Mouse (Mus musculus) midbrain, embryonic 12.5 days (tissue): ENCODE measurements around the gene Adamts20. TPM values are rescaled to one million over a fixed set of nuclear protein-coding genes. Genes with fewer than 3 reads are reported as not detected.
A peak's percentile ranks its signal among the peaks of the same experiment; 100 is the strongest.
"Not testable (repeated sequence)": the region's sequence is repeated elsewhere in the genome, so short reads cannot be mapped to it uniquely, and the experiment has no call there.

Experiments used
- ATAC-seq: fragments of 200-750 bp; cut with Nextera tagmentation; 2 replicates; pipeline ENCODE4 v1.8.0; 2017; ENCODE audit warnings: low read depth, moderate TSS enrichment, moderate library complexity; ENCODE audit not compliant: low FRiP score
- H3K27ac ChIP-seq: fragments of 300-500 bp; sonication (generic); replicated peaks from 2 replicates; pipeline ENCODE4 v1.5.1; 2016; ENCODE audit warnings: mild to moderate bottlenecking
- H3K27me3 ChIP-seq: fragments of 300-500 bp; sonication (generic); 2 replicates; pipeline ENCODE4 v1.6.1; 2016; ENCODE audit warnings: mild to moderate bottlenecking
- H3K36me3 ChIP-seq: fragments of 300-500 bp; sonication (generic); 2 replicates; pipeline ENCODE4 v1.6.1; 2016
- H3K4me1 ChIP-seq: fragments of 300-500 bp; sonication (generic); 2 replicates; pipeline ENCODE4 v1.6.1; 2016
- H3K4me2 ChIP-seq: fragments of 300-500 bp; sonication (generic); replicated peaks from 2 replicates; pipeline ENCODE4 v1.6.1; 2016; ENCODE audit warnings: mild to moderate bottlenecking, moderate library complexity
- H3K4me3 ChIP-seq: fragments of 300-500 bp; sonication (generic); 2 replicates; pipeline ENCODE4 v1.5.1; 2016; ENCODE audit warnings: mild to moderate bottlenecking
- H3K9ac ChIP-seq: fragments of 300-500 bp; sonication (generic); replicated peaks from 2 replicates; pipeline ENCODE4 v1.6.1; 2016; ENCODE audit warnings: mild to moderate bottlenecking, moderate library complexity
- H3K9me3 ChIP-seq: fragments of 300-500 bp; sonication (generic); 2 replicates; pipeline ENCODE4 v1.6.1; 2016; ENCODE audit warnings: mild to moderate bottlenecking
- WGBS: fragments of 180-500 bp; shearing (Covaris S2); methylation state at CpG from one replicate; pipeline ENCODE4 v1.1.7; 2016; 5-methylcytosine and 5-hydroxymethylcytosine counted together
- polyA plus RNA-seq: library from polyadenylated mRNA; unstranded; fragments of >200 nt; fragmentation: Nextera tagmentation; extraction: Ambion mirVana; gene quantifications from 2 replicates; pipeline ENCODE4 v1.2.1, GENCODE M21; 2016

Gene Adamts20
- polyA plus RNA-seq, 1 experiment from 2014 or later = 2.9 TPM

DNA sequence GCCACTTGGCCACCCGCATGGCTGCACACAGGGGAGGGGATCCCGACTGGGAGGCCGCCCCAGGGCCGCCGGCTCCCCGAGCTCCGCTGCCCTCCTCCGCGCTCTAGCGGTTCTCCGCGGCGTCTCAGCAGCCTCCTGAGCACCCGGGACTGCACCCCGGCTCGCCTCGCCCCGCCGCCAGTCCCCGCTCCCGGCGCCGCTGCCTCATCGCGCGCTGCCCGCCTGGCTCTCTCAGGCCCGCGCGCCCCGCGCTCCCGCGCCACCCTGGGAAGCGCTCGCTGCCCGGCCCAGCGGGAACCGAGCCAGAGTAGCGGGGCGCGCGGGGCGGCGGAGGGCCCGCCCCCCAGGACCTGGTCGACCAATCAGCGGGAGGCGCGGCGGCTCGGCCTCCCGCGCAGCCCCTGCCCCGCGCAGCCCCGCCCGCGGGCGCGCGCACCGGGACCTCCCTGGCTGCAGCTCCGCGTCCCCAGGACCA lies 61.1 kb downstream of the Adamts20 start:
- H3K9ac ChIP-seq = peak overlapping the region; percentile 71
- H3K4me1 ChIP-seq = peaks cover 17% of the 10 kb centered on the region
- peaks cover 41% of the 10 kb centered on the region for H3K27me3 ChIP-seq
- no peaks in the 10 kb centered on the region for H3K36me3 ChIP-seq
- WGBS = 1% methylated on average over 50 of the region's 65 CpGs
- 0 out of 2 replicates have a peak overlapping the region, but pooled peaks have one; percentile 17 for H3K27ac ChIP-seq
- H3K9me3 ChIP-seq = no peaks in the 10 kb centered on the region
- H3K4me2 ChIP-seq = peak overlapping the region; percentile 99
- ATAC-seq = peak; percentile 96
- peak overlapping the region; percentile 58 for H3K4me3 ChIP-seq

DNA sequence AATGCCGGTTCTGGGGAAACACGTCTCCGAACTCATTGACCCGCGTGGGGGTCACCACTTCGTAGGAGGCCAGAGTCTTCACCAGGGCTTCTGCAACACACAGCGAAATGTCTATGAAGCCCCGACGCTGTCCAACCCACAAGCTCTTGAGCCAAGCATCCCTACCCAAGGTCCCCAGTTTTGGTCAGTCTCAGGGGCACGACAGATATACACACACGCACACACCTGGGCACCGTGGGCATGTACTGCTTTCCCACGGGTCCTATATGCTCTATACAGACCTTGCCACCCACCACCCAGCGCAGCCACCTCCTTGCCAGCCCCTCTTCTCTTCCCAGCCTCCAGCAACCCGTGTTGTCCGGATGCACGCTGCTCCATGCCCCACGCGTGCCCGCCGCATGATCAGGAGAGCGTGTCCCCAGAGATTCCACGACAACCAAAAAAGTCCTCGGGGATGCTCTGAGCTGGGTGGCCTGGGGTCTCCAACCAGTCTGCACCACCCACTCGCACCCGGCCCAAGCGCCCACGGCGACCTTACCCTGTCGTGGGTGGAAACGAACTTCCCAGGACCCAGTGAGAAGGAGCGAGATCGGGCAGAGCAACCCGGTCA lies 61.7 kb downstream of the Adamts20 start:
- peak overlapping the region; percentile 71 for H3K9ac ChIP-seq
- H3K9me3 ChIP-seq = no peaks in the 10 kb centered on the region
- H3K36me3 ChIP-seq = no peaks in the 10 kb centered on the region
- peak; percentile 32 for ATAC-seq
- H3K4me3 ChIP-seq = peak overlapping the region; percentile 58
- H3K4me2 ChIP-seq = peak overlapping the region; percentile 99
- peaks cover 41% of the 10 kb centered on the region for H3K27me3 ChIP-seq
- 1% methylated on average over 34 of the region's 34 CpGs for WGBS
- 0 out of 2 replicates have a peak overlapping the region, but pooled peaks have one; percentile 17 for H3K27ac ChIP-seq
- H3K4me1 ChIP-seq = peaks cover 17% of the 10 kb centered on the region

DNA sequence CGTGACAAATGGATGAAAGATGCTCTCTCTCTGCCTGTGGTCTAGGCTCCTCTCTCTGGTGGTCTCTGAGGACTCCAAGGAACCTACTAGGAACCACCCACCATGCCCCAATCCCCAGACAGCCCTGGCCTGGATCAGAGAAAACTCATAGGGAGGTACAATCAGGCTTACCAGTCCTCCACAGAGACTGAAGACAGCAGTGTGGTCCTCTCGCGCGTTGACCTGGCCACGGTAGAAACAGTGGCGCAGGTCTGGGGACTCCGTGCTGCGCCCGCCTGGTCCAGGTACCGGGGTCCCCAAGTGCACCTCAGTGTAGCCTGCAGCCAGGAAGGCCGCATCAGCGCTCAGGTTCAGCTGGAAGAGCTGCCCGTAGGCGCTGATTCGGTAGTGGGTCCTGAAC lies 62.2 kb downstream of the Adamts20 start:
- ATAC-seq = no peak
- H3K27ac ChIP-seq = no peak overlapping the region
- peak overlapping the region; percentile 58 for H3K4me3 ChIP-seq
- H3K9me3 ChIP-seq = no peaks in the 10 kb centered on the region
- H3K4me1 ChIP-seq = peaks cover 17% of the 10 kb centered on the region
- 5% methylated on average over 15 of the region's 15 CpGs for whole genome bisulfite sequencing
- no peaks in the 10 kb centered on the region for H3K36me3 ChIP-seq
- H3K27me3 ChIP-seq = peaks cover 41% of the 10 kb centered on the region
- peak overlapping the region; percentile 71 for H3K9ac ChIP-seq
- peak overlapping the region; percentile 99 for H3K4me2 ChIP-seq

DNA sequence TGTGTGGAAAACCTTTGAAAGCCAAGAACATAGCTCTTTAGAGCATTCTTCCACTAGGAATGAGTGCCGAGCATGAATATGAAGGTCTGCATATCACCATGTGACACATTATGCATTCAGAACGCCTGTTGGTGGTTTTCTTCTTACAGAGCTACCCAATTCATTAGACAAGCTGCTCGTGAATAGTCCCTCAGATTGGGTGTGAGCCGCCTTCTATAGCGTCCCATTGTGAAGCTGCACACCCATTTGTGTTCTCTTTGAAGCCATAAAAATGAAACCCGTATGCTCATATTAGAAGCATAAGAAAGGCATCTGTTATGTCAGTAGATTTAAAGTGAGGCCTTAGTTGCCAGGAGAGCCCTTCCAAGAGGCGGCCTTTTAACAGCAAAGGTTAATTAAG lies 72.5 kb downstream of the Adamts20 start:
- Histone ChIP-seq H3K4me3 (no peak overlapping the region), H3K27ac (no peak overlapping the region), H3K4me1 (peaks cover 6% of the 10 kb centered on the region; the same call in 1 of the 2 replicates), H3K36me3 (no peaks in the 10 kb centered on the region; the same call in 1 of the 2 replicates), H3K9me3 (no peaks in the 10 kb centered on the region), H3K4me2 (no peak overlapping the region), H3K9ac (no peak overlapping the region), H3K27me3 (no peaks in the 10 kb centered on the region)
- peak; percentile 52; the same call in 1 of the 2 replicates for ATAC-seq
- WGBS = 43% methylated on average over 7 of the region's 7 CpGs

DNA sequence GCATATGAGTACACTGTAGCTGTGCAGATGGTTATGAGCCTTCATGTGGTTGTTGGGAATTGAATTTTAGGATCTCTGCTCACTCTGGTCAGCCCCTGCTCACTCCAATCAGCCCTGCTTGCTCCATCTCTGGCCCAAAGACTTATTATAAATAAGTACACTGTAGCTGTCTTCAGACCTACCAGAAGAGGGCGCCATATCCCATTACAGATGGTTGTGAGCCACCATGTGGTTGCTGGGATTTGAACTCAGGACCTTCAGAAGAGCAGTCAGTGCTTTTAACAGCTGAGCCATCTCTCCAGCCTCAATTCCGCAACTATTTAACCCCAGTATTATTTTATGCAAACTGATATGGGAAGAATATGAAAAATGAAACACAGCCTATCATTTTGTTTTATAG lies 75.1 kb downstream of the Adamts20 start:
- H3K27me3 ChIP-seq, ATAC-seq, H3K27ac ChIP-seq, H3K4me2 ChIP-seq, H3K4me3 ChIP-seq, H3K4me1 ChIP-seq, H3K36me3 ChIP-seq, H3K9me3 ChIP-seq, H3K9ac ChIP-seq: not testable (repeated sequence)
- 74% methylated on average over 2 of the region's 2 CpGs for WGBS

DNA sequence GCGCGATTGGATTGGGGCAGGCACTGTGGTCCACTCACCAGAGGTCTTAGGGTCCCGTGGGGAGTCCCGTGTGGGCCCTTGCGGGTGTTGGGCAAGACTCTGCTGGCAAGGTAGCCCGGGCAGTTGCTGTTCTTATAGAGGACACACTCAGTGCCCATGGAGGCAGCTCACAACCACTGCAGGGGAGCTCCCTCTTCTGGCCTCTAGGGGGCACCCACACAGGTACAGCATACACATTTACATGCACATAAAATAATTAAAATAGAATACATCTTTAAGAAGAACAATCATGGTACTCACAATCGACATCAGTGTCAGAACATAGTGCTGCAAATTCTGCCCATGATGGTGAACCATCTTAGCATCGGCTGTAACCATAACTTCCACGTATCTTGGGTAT lies 85.8 kb downstream of the Adamts20 start:
- Histone ChIP-seq H3K36me3 (no peaks in the 10 kb centered on the region), H3K9ac (no peak overlapping the region), H3K4me1 (no peaks in the 10 kb centered on the region), H3K4me2 (no peak overlapping the region), H3K27ac (no peak overlapping the region), H3K4me3 (no peak overlapping the region), H3K27me3 (no peaks in the 10 kb centered on the region), H3K9me3 (no peaks in the 10 kb centered on the region)
- WGBS = 93% methylated on average over 7 of the region's 9 CpGs
- ATAC-seq = no peak

DNA sequence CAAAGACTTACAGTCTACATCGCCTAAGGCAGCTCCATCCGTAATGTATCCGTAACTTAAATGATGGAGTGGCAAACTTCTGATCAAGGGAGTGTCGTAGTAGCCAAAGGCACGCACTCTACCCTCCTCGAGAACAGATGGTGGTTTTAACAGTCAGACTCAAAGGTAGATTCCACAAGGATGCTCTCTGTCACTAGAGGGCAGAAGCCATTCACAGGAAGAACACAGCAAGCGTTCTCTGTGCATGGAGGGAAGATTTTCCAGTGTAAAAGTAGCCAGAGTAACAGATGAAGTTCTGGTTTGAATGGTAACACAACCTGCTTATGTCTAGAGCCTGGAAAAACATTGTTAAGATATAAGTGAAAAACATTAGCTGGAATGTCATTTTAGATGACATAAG lies 92.7 kb downstream of the Adamts20 start:
- H3K4me3 ChIP-seq = no peak overlapping the region
- no peaks in the 10 kb centered on the region for H3K27me3 ChIP-seq
- no peaks in the 10 kb centered on the region; the same call in 1 of the 2 replicates for H3K4me1 ChIP-seq
- H3K36me3 ChIP-seq = no peaks in the 10 kb centered on the region
- ATAC-seq = no peak
- WGBS = 91% methylated on average over 7 of the region's 7 CpGs
- H3K4me2 ChIP-seq = no peak overlapping the region
- no peaks in the 10 kb centered on the region for H3K9me3 ChIP-seq
- H3K27ac ChIP-seq = no peak overlapping the region
- H3K9ac ChIP-seq = no peak overlapping the region

DNA sequence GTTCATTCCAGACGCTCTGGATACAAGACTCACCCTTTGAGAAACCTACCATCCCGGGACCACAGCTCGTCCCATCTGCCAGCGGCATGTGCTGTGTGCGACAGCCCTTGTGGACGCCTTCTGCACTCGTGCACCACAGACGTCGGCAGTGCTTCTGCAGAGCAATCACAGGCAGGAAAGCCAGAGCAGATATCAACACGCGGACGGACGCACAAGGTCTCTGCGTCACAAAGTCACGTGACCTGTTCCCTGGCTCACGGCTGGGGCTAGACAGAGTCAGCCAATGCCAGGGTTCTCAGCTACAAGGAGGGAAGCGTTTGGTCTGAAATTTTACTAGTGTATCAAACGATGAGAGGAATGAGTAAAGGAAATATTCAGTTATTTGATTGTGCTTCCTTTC lies 116.2 kb downstream of the Adamts20 start:
- Histone ChIP-seq H3K4me1 (no peaks in the 10 kb centered on the region), H3K4me3 (no peak overlapping the region), H3K27ac (no peak overlapping the region), H3K9ac (no peak overlapping the region), H3K36me3 (peaks cover 7% of the 10 kb centered on the region; the same call in 1 of the 2 replicates), H3K27me3 (no peaks in the 10 kb centered on the region), H3K4me2 (no peak overlapping the region), H3K9me3 (peaks cover 4% of the 10 kb centered on the region; the same call in 1 of the 2 replicates)
- ATAC-seq = no peak
- WGBS = 95% methylated on average over 18 of the region's 18 CpGs

DNA sequence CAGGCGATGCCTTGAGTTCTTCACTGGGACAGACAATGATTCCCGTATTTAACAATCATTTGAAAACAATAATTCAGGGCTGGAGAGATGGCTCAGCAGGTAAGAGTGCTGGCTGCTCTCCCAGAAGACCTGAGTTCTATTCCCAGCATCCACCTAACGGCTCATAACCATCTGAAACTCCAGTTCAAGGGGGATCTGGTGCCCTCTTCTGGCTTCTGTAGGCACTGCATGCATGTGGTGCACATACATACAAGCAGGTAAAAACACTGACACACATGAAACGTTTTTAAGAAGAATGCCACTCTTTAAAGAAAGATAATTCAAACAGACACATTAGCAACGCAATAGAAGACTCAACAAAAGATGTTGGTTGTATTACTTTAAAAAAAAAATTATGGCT lies 120.9 kb downstream of the Adamts20 start:
- H3K4me1 ChIP-seq = no peaks in the 10 kb centered on the region
- no peak overlapping the region for H3K4me3 ChIP-seq
- ATAC-seq = no peak
- no peaks in the 10 kb centered on the region for H3K27me3 ChIP-seq
- no peak overlapping the region for H3K27ac ChIP-seq
- WGBS = 94% methylated on average over 5 of the region's 5 CpGs
- H3K9ac ChIP-seq = no peak overlapping the region
- H3K36me3 ChIP-seq = peaks cover 13% of the 10 kb centered on the region; the same call in 1 of the 2 replicates
- no peak overlapping the region for H3K4me2 ChIP-seq
- H3K9me3 ChIP-seq = peaks cover 4% of the 10 kb centered on the region; the same call in 1 of the 2 replicates

DNA sequence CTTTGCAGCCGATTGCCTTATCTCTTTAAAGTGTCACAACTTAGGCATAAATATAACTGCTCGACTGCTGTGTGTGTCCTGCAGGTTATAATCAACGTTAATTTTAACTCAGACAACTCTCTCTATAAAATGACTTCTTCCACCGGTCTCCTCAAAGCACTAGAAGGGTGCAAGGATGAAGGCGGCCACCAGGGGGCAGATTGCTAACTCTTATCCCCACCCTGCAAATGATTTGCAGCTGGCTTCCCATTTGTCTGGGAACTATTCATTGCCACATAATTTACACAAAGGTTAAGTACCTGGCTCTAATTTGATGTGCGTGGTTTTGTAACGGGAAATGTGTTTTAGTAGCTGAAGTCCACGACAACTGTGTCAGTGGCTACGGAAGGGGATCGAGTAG lies 122.9 kb downstream of the Adamts20 start:
- Histone ChIP-seq H3K27me3 (no peaks in the 10 kb centered on the region), H3K9ac (no peak overlapping the region), H3K4me1 (no peaks in the 10 kb centered on the region), H3K36me3 (peaks cover 13% of the 10 kb centered on the region; the same call in 1 of the 2 replicates), H3K4me3 (no peak overlapping the region), H3K27ac (no peak overlapping the region), H3K9me3 (peaks cover 4% of the 10 kb centered on the region; the same call in 1 of the 2 replicates), H3K4me2 (no peak overlapping the region)
- 67% methylated on average over 10 of the region's 10 CpGs for WGBS
- no peak for ATAC-seq

DNA sequence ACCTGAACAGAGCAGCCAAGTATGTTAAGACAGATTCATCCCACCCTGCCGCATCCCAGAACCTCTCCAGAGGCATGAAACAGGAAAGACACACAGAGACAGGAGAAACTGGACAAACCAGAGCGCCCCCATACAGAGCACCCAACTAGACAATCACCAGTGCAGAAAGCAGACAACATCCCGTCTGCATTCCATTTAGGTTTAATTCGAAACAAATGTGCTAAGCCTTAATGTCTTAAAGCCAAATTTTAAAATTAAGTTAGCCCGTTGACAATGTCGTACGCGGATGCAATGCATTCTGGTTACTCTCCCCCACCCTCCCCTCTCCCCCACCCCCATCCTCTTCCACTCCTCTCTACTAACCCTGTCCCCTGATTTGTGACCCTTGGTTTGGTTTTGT lies 126.2 kb downstream of the Adamts20 start:
- 87% methylated on average over 8 of the region's 8 CpGs for WGBS

DNA sequence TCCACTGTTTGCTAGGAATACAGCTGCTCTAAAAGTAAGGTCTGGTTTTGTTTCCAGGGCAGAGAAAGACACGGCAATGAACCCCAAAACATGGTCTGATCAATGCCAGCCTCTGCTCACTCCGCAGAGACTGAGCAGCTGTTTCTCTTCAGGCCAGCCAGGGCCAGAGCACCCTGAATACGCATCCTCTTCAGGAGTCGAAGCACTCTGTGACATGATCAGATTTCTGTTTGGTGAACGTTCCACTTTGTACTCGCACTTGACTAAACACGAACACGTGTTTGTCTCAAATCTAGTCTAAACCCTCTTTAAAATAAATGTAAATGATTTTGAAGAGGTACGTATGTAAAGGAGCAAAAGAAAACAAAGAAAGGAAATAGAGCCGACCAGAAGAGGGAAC lies 130.6 kb downstream of the Adamts20 start:
- Histone ChIP-seq H3K4me3 (no peak overlapping the region), H3K4me2 (no peak overlapping the region), H3K36me3 (no peaks in the 10 kb centered on the region), H3K9me3 (no peaks in the 10 kb centered on the region), H3K27ac (no peak overlapping the region), H3K4me1 (no peaks in the 10 kb centered on the region), H3K9ac (no peak overlapping the region), H3K27me3 (no peaks in the 10 kb centered on the region)
- 61% methylated on average over 10 of the region's 10 CpGs for WGBS
- ATAC-seq = no peak

More for the DNA sequence above, 126.2 kb downstream of the Adamts20 start:
- Histone ChIP-seq H3K9me3 (no peaks in the 10 kb centered on the region), H3K27me3 (no peaks in the 10 kb centered on the region), H3K9ac (no peak overlapping the region), H3K4me2 (no peak overlapping the region), H3K36me3 (peaks cover 5% of the 10 kb centered on the region; the same call in 1 of the 2 replicates), H3K4me1 (no peaks in the 10 kb centered on the region), H3K27ac (no peak overlapping the region), H3K4me3 (no peak overlapping the region)
- no peak for ATAC-seq
